Mouse (Mus musculus): Measurements from ENCODE around the gene Ap1s3.

- TF ChIP-seq CTCF (IDR thresholded peaks at IDR 0.05; ENCODE audit: low read depth, low read length) = no peak
- TF ChIP-seq POLR2A (IDR thresholded peaks at IDR 0.05; ENCODE audit: borderline replicate concordance, low read depth, low read length) = no peak
Measured at GRCm38 (mm10) chr1:79678117-79678684, 6.4 kb upstream of the Ap1s3 start.

Measured in bone marrow macrophage, adult 2 months (primary cell).